Mouse (Mus musculus) heart, postnatal 10 days (tissue): Measurements from ENCODE around the gene Emid1. TPM values are rescaled to one million over a fixed set of nuclear protein-coding genes. Genes with fewer than 3 reads are reported as not detected.

ENCODE experiments used
- DNase-seq, 2 experiments: peaks; one replicate each; pipeline ENCODE4 v3.0.0; 2021
- intact Hi-C: fragments of 180-260 bp; cut with DNase I; formaldehyde crosslinking; loops from one replicate; pipeline ENCODE4 v1.15.1; 2025
- total RNA-seq, 2 experiments: library from RNA; stranded (reverse); gene quantifications; 2 replicates each; pipeline ENCODE4 v1.2.3; 2021

The Emid1 gene
- total RNA-seq, 2 experiments from 2014 or later, result 4.7 to 5.1 TPM

- no peak for DNase-seq
- intact Hi-C loops, result no loop called here
Measured at GRCm38 (mm10) chr11:5067063-5067462, 85.0 kb downstream of the Emid1 start.

- intact Hi-C loops, result loop anchor here (1.0 kb wide), 1 partner anchor 50 kb away; no protein-coding TSS in a partner anchor
- DNase-seq, result peak; percentile 93 to 94
Measured at GRCm38 (mm10) chr11:5065056-5065821, 86.8 kb downstream of the Emid1 start, which contains the start of gene Gas2l1. Gas2l1 (minus strand) TSS chr11:5065327.

DNA sequence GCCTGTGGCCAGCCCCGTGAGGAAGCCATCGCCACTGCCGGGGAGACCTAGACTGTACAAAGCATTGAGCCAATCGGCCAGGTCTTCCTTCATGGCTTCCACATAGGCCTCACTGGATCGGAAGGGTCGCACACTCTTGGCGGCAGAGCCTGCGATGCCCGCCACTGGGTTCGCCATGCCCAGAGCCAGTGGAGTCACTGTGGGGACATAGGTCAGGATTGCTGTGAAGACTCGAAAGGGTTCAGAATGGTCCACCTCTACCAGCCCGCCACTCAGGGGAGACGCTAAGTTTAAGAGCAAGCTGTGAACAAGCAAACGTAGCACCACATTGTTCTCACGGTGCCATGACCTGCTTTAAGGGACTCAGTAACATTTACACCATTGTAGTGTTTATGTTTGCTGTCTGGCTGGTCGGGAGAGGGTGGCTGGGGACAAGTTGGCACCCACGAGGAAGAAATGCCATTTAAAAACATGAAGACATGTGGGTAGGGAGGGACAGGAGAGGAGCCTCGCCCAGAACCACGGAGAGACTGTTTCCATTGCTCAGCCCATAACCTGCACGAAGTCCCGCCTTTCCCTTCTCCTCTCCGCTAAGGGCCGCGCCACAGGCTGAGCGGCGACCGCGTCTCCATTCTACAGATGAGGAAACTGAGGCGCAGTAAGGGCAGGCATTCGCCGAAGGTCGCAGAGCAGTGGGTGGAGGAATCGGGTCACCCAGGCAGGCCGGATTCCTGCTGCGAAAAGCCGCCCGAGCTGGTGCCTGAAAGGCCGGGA lies 87.6 kb downstream of the Emid1 start:
- peak in 1 of 2 experiments; percentile 42 for DNase-seq
- intact Hi-C loops, result loop anchor here (1.0 kb wide), 1 partner anchor 49 kb away; no protein-coding TSS in a partner anchor

DNA sequence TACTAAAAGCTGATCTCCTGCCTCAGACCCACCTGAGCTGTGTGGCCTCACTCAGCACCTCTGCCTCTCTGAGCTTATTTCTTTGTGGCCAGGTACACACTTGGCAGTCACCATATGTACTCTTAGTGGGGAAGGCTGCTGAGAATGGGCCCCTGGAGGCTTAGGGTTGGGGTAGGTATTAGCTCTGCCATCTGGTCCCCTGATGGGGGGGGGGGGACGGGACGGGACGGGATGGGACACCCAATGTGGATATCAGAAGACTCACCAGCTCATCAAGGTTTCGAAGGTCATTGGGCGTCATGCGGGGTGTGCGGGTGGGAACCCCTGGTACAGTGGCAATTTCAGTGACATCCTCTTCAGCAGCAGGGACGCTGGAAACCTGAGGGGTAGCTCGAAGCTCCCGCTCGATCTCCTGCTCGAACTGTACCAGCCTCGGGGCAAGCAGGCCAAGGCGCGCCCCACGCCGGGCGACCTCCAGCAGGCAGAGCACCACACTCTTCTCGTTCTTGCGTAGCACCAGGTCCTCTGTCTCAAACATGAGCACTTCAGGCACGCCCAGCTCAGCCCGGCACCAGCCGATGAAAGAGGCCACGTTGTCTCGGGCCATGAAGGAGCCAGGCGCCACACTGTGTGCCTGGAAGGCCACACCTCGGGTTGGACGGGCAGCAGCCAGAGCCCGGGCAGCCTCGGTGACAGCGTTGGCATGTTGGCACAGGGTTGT lies 88.3 kb downstream of the Emid1 start:
- intact Hi-C loops, result no loop called here
- DNase-seq, result no peak

DNA sequence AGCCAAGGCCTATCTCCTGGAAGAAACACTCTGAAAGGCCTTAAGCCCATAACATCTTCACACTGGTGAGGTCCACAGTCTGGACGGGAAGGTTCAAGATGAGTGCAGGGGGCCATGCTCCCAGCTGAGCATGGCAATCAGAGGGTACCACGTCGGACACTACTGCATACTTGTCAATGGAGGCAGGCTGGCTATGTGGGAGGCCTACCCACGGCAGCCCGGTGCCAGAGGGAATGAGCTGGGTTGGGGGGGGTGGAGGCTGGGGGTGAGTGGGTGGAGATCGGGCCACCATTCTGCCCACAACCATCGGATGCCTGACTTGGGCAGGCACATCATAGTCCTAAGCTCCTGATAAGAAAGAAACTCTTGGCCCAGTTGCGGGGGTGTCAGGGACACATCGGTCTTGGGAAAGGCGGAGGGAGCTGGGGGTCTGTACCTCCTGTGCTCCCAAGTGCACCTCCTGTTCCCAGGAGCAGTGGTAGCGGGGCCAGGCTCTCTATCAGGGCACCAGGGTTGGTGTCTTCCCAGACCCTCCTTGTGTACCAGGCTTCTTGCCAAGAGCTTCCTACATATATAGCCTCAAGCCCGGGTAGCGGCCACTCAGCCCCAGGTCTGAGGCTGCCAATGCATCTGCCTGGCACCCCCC lies 89.1 kb downstream of the Emid1 start:
- intact Hi-C loops, result no loop called here
- DNase-seq, result no peak

GRCm38 (mm10) chr11:5062326-5062725 lies 89.7 kb downstream of the Emid1 start:
- DNase-seq, result peak in 1 of 2 experiments; percentile 23
- intact Hi-C loops, result no loop called here

DNA sequence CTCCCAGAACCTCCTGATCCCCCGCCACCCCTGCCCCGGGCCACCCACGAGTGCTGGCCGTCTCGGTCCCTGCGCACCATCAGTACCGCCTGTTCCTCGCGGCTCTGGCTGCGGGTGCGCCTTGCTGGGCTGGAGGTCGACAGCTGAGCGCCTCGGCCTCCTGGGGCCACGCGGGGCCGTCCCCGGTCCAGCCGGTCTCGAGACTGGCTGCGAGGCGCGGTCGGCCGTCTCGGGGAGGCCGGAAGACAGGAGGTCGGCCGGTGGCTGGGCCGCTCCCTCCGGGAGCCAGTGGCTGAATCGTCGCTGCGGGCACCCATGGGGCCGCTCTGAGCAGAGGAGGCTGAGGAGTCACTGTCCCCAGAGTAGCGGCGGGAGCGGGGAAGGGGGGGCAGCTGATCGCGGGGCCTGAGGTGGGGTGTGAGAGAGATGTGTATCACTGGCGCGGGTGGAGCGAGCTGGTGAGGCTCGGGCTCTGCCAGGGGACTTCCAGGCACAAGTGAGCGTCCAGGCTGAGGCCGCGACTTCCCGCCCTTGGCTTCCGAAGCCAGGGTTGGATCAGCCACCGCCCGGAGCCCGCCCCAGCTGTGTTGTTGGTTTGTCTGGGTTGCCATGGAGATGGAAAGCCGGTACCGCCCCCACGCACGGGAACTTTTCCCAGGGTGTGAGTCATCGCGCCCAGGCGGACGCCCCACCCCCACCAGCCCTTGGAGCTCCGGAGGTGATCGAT lies 90.5 kb downstream of the Emid1 start:
- peak; percentile 97 for DNase-seq
- intact Hi-C loops, result no loop called here

DNA sequence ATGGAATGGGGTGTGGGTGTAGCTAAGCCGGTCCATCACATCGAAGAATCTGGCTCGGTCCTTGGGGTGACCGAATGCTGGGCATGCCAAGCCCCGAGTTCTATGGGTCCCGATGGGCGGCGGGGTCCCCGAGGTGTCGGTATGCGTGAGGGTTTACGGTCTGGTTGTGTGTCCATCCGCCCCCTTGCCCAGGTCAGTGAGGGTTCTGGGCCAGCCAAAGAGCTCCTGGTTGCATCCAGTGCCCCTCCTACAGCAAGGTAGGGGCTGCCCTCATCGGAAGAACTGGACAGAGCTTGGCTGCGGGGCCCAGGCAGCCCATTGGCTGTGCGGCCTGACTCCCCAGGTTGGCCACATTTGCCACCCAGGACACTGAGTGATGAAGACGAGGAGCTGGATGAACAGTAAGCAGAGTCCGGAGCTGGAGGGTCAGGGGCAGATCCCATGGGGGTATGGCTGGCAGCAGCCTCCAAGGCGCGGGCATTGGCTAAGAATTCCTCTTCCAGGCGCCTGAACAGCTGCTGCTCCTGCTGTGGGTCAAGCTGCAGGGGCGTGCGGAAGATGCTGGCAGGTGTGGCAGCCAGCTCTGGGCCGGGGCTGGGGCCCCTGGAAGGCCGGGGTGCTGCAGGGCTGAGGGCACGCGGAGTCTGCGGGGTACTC lies 91.2 kb downstream of the Emid1 start:
- DNase-seq, result no peak
- intact Hi-C loops, result no loop called here

DNA sequence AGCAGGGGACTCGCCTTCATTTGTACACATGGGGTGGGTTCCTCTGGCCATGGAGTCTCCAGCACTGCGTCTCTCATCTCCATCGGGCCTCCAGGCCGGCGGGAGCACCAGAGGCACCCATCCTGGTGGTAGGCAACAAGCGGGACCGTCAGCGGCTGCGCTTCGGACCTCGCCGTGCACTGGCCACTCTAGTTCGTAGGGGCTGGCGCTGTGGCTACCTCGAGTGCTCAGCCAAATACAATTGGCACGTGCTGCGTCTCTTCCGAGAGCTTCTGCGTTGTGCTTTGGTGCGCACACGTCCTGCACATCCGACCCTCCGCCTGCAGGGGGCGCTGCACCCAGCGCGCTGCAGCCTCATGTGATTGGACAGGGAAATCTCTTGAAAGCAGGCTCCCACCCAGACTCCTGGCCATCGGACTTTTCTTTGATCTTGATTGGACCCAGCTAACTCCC lies 92.3 kb downstream of the Emid1 start:
- peak in 1 of 2 experiments; percentile 59 for DNase-seq
- intact Hi-C loops, result no loop called here

- peak in 1 of 2 experiments; percentile 29 for DNase-seq
- intact Hi-C loops, result no loop called here
Measured at GRCm38 (mm10) chr11:5059230-5059629, 92.8 kb downstream of the Emid1 start.

DNA sequence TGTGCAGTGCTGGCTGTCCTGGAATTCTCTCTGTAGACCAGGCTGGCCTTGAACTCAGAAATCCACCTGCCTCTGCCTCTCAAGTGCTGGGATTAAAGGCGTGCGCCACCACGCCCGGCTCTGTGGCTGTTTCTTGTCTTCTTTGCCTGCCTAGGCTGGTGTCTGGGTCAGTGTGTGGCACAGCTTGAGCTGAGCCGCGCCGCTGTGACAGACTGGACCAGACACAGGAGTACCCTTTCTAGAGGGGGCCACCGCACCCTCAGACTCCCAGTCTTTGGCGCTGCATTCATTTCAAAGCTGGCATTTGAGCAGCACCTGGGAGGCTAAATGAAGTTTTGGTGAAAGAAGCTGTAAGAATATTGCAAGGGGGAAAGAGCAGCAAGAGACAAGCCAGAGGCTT lies 93.3 kb downstream of the Emid1 start:
- DNase-seq, result no peak
- intact Hi-C loops, result no loop called here

- DNase-seq, result peak; percentile 55 to 57
- intact Hi-C loops, result no loop called here
Measured at GRCm38 (mm10) chr11:5057856-5058641, 94.0 kb downstream of the Emid1 start, which contains the start of gene Rasl10a. Rasl10a (plus strand) TSS chr11:5058128.

- intact Hi-C loops, result no loop called here
- DNase-seq, result no peak
Measured at GRCm38 (mm10) chr11:5057541-5057855, 94.6 kb downstream of the Emid1 start.

- DNase-seq, result no peak
- intact Hi-C loops, result no loop called here
Measured at GRCm38 (mm10) chr11:5057064-5057463, 95.0 kb downstream of the Emid1 start.

Other genes with a start within 250 kb of the Emid1 start
- gene Nefh, start 204.2 kb downstream of the Emid1 start, total RNA-seq, result under 1 TPM in 1 of 2 experiments, not detected in 1; 0.07 TPM
- 10 to 100 TPM; 46.8 to 50.9 TPM for gene Ap1b1, start 165.4 kb downstream of the Emid1 start, total RNA-seq
- gene Rasl10a, start 94.1 kb downstream of the Emid1 start, total RNA-seq, result 1 to 10 TPM in 1 of 2 experiments, under 1 TPM in 1; 0.69 to 1.9 TPM
- gene Gas2l1, start 86.9 kb downstream of the Emid1 start, total RNA-seq, result 10 to 100 TPM; 20.9 to 21.6 TPM
- gene Rhbdd3, start 53.3 kb downstream of the Emid1 start, total RNA-seq, result 10 to 100 TPM; 19.7 to 19.9 TPM
- 100 to 1,000 TPM; 167 to 175 TPM for gene Ewsr1, start 53.0 kb downstream of the Emid1 start, total RNA-seq
- gene Kremen1, start 109.3 kb upstream of the Emid1 start, total RNA-seq, result 10 to 100 TPM; 73.4 to 80.7 TPM